Mouse (Mus musculus) liver, embryonic 12.5 days (tissue): ENCODE results near the gene Phtf1. TPM values are rescaled to one million over a fixed set of nuclear protein-coding genes. Genes with fewer than 3 reads are reported as not detected.

Source experiments
- ATAC-seq: fragments of 200-750 bp; cut with Nextera tagmentation; 2 replicates; pipeline ENCODE4 v1.8.0; 2017; ENCODE audit warnings: moderate number of reproducible peaks, mild to moderate bottlenecking, moderate library complexity
- H3K27ac ChIP-seq: fragments of 300-500 bp; sonication (generic); 2 replicates; pipeline ENCODE4 v1.5.1; 2016; ENCODE audit warnings: mild to moderate bottlenecking
- H3K27me3 ChIP-seq: fragments of 300-500 bp; sonication (generic); replicated peaks from 2 replicates; pipeline ENCODE4 v1.6.1; 2016; ENCODE audit warnings: mild to moderate bottlenecking, moderate library complexity
- H3K36me3 ChIP-seq: fragments of 300-500 bp; sonication (generic); 2 replicates; pipeline ENCODE4 v1.6.1; 2016; ENCODE audit warnings: mild to moderate bottlenecking, moderate library complexity
- H3K4me1 ChIP-seq: fragments of 300-500 bp; sonication (generic); 2 replicates; pipeline ENCODE4 v1.6.1; 2016
- H3K4me2 ChIP-seq: fragments of 300-500 bp; sonication (generic); 2 replicates; pipeline ENCODE4 v1.6.1; 2016; ENCODE audit warnings: mild to moderate bottlenecking, moderate library complexity
- H3K4me3 ChIP-seq: fragments of 300-500 bp; sonication (generic); 2 replicates; pipeline ENCODE4 v1.5.1; 2016; ENCODE audit warnings: mild to moderate bottlenecking, moderate library complexity
- H3K9ac ChIP-seq: fragments of 300-500 bp; sonication (generic); 2 replicates; pipeline ENCODE4 v1.6.1; 2016; ENCODE audit warnings: mild to moderate bottlenecking, moderate library complexity
- H3K9me3 ChIP-seq: fragments of 300-500 bp; sonication (generic); replicated peaks from 2 replicates; pipeline ENCODE4 v1.6.1; 2016; ENCODE audit warnings: mild to moderate bottlenecking, moderate library complexity
- WGBS: fragments of 180-500 bp; shearing (Covaris S2); methylation state at CpG from one replicate; pipeline ENCODE4 v1.1.7; 2016; ENCODE audit not compliant: insufficient replicate concordance; 5-methylcytosine and 5-hydroxymethylcytosine counted together
- polyA plus RNA-seq: library from polyadenylated mRNA; unstranded; fragments of >200 nt; fragmentation: Nextera tagmentation; extraction: Ambion mirVana; gene quantifications from 2 replicates; pipeline ENCODE4 v1.2.1, GENCODE M21; 2016

Phtf1 gene
- polyA plus RNA-seq, 1 experiment from 2014 or later: 13.2 TPM

GRCm38 (mm10) chr3:104032086-104032485 is 64.2 kb downstream of the Phtf1 start:
- H3K4me2 ChIP-seq: no peak overlapping the region
- WGBS: 50% methylated on average over 1 of the region's 1 CpGs
- H3K9ac ChIP-seq: no peak overlapping the region
- no peak overlapping the region for H3K4me3 ChIP-seq
- ATAC-seq: peak; percentile 32
- H3K27ac ChIP-seq: no peak overlapping the region
- 0 out of 2 replicates have a peak, but pooled peaks cover 3% of the 10 kb centered on the region for H3K36me3 ChIP-seq
- no peaks in the 10 kb centered on the region for H3K9me3 ChIP-seq
- 0 out of 2 replicates have a peak, but pooled peaks cover 3% of the 10 kb centered on the region for H3K4me1 ChIP-seq
- H3K27me3 ChIP-seq: no peaks in the 10 kb centered on the region

- 0 out of 2 replicates have a peak, but pooled peaks cover 3% of the 10 kb centered on the region for H3K4me1 ChIP-seq
- H3K4me2 ChIP-seq: no peak overlapping the region
- no peaks in the 10 kb centered on the region for H3K27me3 ChIP-seq
- ATAC-seq: no peak
- H3K9me3 ChIP-seq: no peaks in the 10 kb centered on the region
- H3K4me3 ChIP-seq: no peak overlapping the region
- H3K9ac ChIP-seq: no peak overlapping the region
- 87% methylated on average over 1 of the region's 1 CpGs for WGBS
- no peak overlapping the region for H3K27ac ChIP-seq
- H3K36me3 ChIP-seq: 0 out of 2 replicates have a peak, but pooled peaks cover 3% of the 10 kb centered on the region
Observed at GRCm38 (mm10) chr3:104032747-104033146, 64.8 kb downstream of the Phtf1 start.

GRCm38 (mm10) chr3:104059001-104059622 is 91.2 kb downstream of the Phtf1 start:
- Histone ChIP-seq H3K9me3 (no peaks in the 10 kb centered on the region), H3K9ac (no peak overlapping the region), H3K4me3 (no peak overlapping the region), H3K27me3 (no peaks in the 10 kb centered on the region), H3K27ac (no peak overlapping the region), H3K4me2 (no peak overlapping the region), H3K4me1 (no peaks in the 10 kb centered on the region), H3K36me3 (peaks cover 5% of the 10 kb centered on the region; the same call in 1 of the 2 replicates)
- no peak for ATAC-seq
- WGBS: 81% methylated on average over 6 of the region's 6 CpGs

DNA sequence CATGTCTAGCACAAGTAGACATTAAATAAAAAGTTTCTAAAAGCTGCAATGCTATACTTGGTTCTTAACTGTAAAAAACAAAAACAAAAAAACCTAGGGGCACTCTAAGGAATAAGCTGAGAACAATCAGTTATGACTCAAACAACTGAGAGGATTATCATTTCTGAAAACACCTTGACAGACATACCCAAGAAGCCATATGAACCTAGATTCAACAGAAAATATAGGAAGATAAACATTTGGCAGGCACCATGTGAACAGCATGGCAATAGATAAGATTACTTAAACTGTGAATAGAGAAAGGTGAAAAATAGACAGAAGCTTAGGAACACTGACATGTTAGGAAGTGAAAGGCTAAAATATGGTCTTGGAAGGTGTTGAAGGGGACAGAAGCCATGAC is 101.5 kb downstream of the Phtf1 start:
- no peak overlapping the region for H3K27ac ChIP-seq
- no peaks in the 10 kb centered on the region for H3K9me3 ChIP-seq
- H3K4me1 ChIP-seq: peaks cover 11% of the 10 kb centered on the region
- H3K4me3 ChIP-seq: no peak overlapping the region
- no peak overlapping the region for H3K4me2 ChIP-seq
- H3K36me3 ChIP-seq: 0 out of 2 replicates have a peak, but pooled peaks cover 3% of the 10 kb centered on the region
- H3K9ac ChIP-seq: no peak overlapping the region
- H3K27me3 ChIP-seq: no peaks in the 10 kb centered on the region
- peak; percentile 58; the same call in 1 of the 2 replicates for ATAC-seq

Other genes with a start within 250 kb of the Phtf1 start
- 3.3 and 3.4 TPM in 2 replicates for gene Olfml3, start 230.1 kb upstream of the Phtf1 start, polyA plus RNA-seq
- not detected in 2 replicates for gene Gm10964, start 228.7 kb upstream of the Phtf1 start, polyA plus RNA-seq
- gene Hipk1, start 176.5 kb upstream of the Phtf1 start, polyA plus RNA-seq: 17.7 and 18.1 TPM in 2 replicates
- gene Dclre1b, start 158.7 kb upstream of the Phtf1 start, polyA plus RNA-seq: 28.4 and 30.8 TPM in 2 replicates
- 18.7 and 19.4 TPM in 2 replicates for gene Ap4b1, start 158.6 kb upstream of the Phtf1 start, polyA plus RNA-seq
- 0.56 and 0.60 TPM in 2 replicates for gene Gm43064, start 158.5 kb upstream of the Phtf1 start, polyA plus RNA-seq
- gene Bcl2l15, start 135.5 kb upstream of the Phtf1 start, polyA plus RNA-seq: 1.6 and 1.7 TPM in 2 replicates
- 2.0 TPM in 2 replicates for gene Ptpn22, start 108.3 kb upstream of the Phtf1 start, polyA plus RNA-seq
- gene Rsbn1, start 54.0 kb upstream of the Phtf1 start, polyA plus RNA-seq: 6.7 and 7.2 TPM in 2 replicates